Mouse (Mus musculus): ENCODE measurements around the gene Mrpl19.

Mrpl19 gene

GRCm38 (mm10) chr6:81929402-81929801 lies 36.4 kb downstream of the Mrpl19 start:
- no peak for DNase-seq (ENCODE audit: low read depth, low spot score)

- peak; percentile 34 for DNase-seq (ENCODE audit: low read depth, low spot score)
Observed at GRCm38 (mm10) chr6:81924304-81924703, 41.5 kb downstream of the Mrpl19 start.

- peak; percentile 95 for DNase-seq (ENCODE audit: low read depth, low spot score)
Observed at GRCm38 (mm10) chr6:81923523-81924142, 42.1 kb downstream of the Mrpl19 start, which contains the start of gene Gcfc2. TSS of gene Gcfc2 (plus strand) at chr6:81923669.

GRCm38 (mm10) chr6:81912177-81912576 lies 53.6 kb downstream of the Mrpl19 start:
- no peak for DNase-seq (ENCODE audit: low read depth, low spot score)

- no peak for DNase-seq (ENCODE audit: low read depth, low spot score)
Observed at GRCm38 (mm10) chr6:81911713-81912112, 54.0 kb downstream of the Mrpl19 start.

GRCm38 (mm10) chr6:81911244-81911643 lies 54.5 kb downstream of the Mrpl19 start:
- no peak for DNase-seq (ENCODE audit: low read depth, low spot score)

- no peak for DNase-seq (ENCODE audit: low read depth, low spot score)
Observed at GRCm38 (mm10) chr6:81910302-81910855, 55.4 kb downstream of the Mrpl19 start.
